Mouse (Mus musculus) induced T-regulatory cell, adult 2 months (primary cell): ENCODE measurements around the gene Sppl2b.
A peak's percentile ranks its signal among the peaks of the same experiment; 100 is the strongest.
"Not testable (repeated sequence)": the region's sequence is repeated elsewhere in the genome, so short reads cannot be mapped to it uniquely, and the experiment has no call there.

Experiments used
- DNase-seq: peaks from one replicate; pipeline ENCODE4 v3.0.0-alpha.2; 2012; ENCODE audit warnings: low read depth

Gene Sppl2b

DNA sequence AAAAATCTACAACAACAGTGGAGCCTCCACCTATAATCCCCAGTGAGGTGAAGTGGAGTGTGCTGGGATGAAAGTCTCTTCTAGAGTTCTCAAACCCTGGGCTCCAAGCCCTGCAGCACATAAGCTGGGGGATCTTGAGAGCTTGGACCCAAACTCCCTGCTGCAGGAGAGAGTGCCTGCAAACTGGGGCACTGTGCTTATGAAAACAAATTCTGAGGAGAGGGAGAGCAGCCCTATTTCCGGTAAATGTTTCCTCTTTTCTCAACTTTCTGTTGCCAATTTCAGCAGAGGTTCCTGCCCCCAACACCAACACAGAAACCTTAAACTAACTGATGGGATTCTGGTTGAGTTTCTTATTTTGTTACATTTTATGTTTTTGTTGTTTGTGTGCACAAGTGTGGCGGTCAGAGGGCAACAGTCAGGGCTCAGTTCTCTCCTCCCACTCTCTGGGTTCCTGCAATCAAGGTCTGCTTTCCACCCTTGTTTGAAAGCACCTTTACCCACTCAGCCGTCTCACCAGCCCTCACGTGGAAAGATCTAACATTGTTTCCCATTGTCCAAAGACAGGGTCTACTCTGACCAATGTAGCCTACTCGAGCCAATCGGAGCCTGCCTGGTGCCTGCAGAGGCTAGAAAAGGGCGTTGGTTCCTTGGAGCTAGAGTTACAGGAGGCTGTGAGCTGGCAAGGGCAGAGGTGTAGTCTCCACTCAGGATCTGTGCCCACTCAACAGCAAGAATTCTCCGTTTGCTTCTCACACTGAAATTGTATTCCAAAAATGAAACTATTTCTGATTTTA is 31.0 kb upstream of the Sppl2b start:
- DNase-seq = peak; percentile 68

DNA sequence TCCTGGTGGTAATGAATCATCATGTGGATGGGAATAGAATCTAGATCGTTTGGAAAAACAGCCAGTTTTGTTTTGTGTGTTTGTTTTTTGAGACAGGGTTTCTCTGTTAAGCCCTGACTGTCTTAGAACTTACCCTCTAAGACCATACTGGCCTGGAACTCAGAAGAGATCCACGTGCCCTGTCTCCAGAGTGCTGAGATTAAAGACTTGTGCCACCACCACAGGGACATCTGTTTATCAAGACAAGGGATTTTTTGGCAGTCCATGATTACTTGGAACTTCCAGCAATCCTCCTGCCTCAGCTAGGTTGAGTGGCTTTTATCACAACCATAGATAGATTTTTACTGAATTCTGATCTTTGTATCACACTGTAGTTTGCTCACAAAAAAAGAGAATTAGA is 30.2 kb upstream of the Sppl2b start:
- DNase-seq = no peak

DNA sequence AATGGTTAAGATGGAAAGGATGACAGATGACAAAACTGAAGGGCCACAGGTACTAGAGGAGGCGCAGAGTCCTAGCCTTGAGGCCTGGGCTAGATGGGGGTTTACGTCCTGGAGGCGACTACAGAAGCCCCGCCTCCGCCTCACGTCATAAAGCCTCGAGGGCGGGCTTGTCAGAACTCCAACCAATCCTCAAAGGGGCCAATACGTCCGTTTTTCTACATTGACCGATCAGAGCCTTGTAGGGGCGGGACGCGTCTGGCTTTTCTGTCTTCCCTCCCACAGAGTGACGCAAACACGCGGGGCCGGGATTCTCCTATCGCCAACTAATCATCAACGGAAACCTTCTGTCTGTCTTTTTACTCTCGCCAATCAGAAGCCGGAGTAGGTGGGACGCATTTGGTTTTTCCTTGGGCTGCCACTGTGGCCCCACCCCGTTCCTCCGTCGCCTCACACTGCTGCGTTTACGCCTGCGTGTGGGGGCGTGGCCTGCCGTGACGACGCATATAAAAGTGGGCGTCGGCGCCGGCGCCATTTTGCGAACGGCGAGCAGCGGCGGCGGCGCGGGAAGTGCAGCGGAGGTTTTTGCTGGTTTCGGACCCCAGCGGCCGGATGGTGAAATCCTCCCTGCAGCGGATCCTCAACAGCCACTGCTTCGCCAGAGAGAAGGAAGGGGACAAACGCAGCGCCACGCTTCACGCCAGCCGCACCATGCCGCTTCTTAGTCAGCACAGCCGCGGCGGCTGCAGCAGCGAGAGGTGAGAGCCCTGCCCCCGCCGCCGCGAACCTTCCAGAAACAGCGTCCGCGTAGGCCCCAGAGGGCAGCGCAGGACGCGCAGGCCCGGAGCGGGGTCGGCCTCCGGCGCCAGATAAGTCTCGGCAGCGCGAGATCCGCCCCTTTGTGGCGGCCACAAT is 28.7 kb upstream of the Sppl2b start, which contains the start of gene Oaz1:
Gene Oaz1, plus strand, starts transcription at position 506 of the 912 bp plus-strand sequence.
- peak; percentile 100 for DNase-seq

DNA sequence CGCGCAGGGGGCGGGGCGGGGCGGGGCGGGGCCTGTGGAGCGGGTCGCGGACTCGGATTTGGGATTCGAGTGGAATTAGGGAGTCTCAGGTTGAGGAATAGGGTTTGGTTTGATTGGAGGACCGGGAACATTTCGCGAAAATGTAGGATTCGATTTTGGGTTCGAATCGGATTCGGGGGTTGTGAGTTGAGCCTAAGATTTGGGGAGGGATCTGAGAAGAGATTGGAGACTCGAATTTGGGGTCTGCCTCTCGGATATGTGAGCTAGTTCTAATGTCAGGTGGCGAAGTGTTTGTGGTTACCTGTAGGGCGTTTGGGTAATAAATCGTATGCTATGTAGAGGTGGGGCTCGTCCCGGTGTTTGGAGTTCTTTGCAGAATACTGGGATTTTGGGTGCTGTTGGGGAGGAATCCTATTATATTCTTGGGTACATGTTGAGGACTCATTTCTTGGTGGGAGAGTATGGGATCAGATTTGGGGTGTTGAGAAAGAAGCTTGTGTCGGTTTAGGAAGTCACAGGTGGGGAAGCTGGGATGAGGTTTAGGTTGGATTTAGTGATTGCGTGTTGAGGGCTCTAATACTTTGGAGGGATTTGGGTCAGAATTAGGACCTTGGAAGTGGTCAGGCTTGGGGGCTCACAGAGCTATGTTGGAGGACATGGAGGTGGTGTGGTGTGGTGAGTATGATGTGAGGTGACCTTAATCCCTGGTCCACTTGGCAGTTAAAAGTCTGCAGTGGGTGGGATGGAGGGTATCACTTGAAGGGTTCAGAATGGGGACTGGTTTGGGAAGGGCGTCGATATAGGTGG is 27.8 kb upstream of the Sppl2b start:
- DNase-seq = no peak

DNA sequence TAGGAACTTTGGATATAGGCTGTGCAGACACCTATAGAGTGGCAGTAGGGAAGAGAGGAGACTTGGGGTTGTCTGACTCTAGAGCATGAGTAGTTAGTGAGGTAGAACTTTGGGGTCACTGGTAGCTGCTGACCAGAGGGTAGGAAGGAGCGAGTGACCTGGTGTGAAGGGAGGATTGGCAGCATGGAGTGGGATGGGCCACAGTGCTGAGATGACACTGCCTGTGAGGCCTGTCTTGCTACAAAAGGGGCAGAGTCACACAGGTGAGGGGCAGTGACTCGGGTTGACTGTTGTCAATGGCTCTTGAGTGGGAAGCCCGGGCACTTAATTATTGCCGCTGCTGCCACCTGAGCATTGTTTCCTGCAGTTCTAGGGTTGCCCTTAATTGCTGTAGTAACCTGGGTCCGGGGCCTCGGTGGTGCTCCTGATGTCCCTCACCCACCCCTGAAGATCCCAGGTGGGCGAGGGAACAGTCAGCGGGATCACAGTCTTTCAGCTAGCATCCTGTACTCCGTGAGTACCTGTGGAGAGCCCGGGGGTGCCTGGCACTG is 27.1 kb upstream of the Sppl2b start:
- no peak for DNase-seq

DNA sequence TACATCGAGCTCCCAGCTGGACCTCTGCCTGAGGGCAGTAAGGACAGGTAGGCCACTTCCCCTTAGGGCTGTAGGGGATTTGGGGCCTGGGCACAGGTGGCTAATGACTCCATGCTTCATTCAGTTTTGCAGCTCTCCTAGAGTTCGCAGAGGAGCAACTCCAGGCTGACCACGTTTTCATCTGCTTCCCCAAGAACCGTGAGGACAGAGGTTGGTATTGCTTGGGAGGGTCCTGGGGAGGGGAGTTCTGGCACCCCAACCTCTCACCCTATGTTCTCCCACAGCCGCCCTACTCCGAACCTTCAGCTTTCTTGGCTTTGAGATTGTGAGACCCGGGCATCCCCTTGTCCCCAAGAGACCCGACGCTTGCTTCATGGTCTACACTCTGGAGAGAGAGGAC is 26.5 kb upstream of the Sppl2b start:
- DNase-seq = not testable (repeated sequence)

DNA sequence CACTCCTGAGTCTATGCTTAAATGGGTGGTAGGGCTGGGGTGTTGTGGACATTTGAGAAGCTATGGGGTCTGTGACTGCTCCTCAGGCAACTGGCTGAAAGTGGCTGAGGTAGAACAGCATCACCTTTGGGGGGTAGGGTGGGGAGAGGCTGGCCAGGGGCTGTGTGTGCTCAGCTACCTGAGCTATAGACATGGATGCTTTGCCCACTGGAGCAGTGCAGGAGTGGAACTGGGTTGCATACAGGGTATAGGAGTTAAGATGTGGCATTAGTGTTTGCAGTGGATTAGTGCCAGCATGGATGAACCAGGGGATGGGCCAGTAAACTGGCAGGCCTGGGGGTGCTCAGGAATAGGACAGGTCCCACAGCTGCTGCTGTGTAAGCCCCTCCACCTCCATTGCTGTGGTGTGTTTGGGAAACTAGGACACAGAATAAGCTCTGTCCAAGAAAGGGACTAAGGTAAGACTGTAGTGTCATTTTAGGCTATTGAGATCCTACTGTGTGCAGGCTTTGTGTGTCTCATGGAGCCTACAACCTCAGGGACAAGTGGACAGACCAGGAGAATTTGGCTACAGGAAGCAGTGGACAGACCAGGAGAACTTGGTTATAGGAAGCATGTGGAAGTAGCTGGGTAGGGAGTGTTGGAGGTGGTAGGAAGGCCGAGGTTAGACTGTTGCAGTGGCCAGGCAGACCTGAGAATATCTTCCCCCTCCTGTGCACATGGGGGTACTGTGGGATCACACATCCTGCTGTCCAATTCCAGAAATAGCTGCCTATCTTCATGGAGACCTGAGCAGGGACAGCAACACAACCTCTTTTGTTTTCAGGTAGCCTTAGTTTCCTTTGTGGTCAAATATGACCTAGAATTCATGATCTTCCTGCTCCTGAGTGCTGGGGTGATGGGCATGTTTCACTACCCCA is 25.5 kb upstream of the Sppl2b start:
- peak; percentile 29 for DNase-seq

DNA sequence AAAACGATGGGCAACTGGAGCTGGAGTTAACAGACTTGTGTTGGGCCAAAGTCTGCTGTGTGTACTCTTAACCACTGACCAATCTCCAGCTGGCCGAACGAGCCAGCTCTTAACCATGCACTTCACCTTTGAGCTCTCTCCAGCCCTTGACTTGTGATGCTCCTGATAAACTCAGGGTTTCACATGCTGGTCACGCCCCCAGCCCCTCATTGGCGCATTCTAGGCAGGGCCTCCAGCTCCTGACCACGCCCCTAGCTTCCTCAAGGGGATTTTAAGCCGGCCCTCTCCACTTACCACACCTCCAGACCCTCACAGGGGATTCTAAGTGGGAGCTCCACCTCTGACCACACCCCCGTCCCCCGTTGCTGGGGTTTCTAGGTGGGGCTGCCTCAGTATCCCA is 23.9 kb upstream of the Sppl2b start:
- peak; percentile 65 for DNase-seq

DNA sequence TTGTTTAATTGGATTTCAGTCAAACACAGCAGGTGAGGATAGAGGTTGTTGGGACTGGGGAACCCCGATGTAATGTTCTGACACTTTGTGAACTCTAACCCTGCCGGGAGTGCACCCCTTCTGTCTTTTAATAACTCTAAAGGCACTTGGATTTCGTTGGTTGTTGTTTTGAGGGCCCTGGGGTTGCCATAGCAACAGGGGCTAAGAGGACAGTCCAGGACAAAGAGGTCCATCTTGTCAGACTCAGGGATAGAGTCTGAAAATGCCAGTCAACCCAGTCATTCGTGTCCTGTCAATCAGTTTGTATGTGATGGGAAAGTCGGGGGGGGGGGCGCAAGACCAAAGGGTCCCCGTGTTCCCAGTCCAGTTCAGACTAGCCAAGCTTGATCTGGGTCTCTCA is 22.3 kb upstream of the Sppl2b start:
- no peak for DNase-seq

DNA sequence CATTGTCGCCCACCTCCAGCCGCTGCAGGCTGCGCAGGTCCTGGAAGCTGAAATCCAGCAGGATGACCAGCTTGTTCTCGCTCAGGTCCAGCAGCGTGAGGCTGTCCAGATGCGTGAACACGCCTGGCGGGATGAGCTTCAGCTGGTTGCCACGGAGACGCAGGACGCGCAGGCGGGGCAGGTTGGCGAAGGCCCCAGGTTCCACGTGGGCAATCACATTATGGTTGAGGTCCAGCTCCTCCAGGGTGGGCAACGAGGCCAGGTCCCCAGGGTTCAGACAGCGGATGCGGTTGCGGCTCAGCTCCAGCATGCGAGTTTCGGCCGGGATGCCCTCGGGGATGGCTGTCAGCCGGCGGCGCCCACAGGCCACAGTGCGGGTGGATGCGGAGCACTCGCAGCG is 19.5 kb upstream of the Sppl2b start:
- DNase-seq = no peak

DNA sequence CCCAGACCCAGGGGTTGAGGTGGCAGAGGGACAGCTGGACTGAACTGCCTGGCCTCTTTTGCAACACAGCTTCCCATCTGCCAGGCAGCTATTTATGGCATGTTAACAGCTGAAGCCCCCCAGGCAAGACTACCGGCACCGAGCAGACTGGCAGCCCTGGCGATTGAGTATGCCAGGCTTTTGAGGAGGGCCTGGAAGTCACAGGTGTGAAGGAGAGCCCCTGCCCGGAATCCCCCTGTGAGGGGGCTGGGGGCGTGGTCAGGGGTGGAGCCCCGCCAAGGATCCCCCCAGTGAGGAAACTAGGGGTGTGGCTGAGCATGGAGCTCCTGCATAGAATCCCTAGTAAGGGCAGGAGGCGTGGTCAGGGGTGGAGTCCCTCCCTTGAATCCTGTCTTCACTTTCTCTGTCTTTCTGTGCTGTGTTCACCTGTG is 18.1 kb upstream of the Sppl2b start:
- DNase-seq = no peak

DNA sequence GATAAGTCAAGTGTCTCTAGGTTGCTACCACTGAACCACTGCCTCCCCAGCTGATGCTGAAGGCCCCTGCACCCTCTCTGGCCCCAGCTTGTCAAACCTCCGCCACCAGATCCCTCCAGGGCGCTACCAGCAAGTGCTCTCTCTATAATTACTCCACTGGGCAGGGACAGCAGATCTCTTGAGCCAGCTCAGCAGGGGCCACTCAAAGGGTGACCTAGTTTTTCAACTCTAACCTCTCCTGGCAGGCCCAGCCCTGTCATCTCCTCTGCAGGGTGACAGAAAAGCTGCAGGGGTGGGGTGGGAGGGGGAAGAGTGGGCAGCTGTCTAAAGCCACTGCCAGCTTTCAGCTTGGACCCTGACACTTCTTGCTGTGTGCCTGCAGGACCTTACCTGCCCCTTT is 17.2 kb upstream of the Sppl2b start:
- DNase-seq = no peak

DNA sequence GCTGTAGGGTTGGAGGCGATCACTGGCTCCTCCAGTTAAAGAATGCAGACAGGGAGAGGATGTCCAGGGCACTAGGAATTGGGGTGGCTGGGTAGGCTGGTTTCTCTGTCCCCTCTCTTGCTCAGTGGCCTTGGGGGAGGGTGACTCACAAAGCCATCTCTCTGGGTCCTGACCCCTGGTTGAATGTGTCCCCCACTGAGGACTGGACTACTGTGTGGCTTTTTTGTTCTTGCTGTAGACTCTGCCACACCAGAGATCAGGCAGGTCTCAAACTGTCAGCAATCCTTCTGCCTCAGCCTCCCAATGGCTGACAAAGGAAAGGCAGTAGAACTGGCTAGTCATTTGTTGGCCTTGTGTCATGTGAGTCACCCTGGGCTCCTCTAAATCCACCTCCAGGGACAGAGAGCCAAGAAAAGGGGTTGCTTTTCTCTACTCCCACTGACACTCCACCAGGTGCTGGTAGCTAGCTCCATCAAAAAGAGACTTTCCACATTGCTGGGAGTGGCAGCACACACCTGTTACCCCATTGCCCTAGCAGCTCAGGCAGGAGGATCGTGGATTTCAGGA is 16.6 kb upstream of the Sppl2b start:
- no peak for DNase-seq

DNA sequence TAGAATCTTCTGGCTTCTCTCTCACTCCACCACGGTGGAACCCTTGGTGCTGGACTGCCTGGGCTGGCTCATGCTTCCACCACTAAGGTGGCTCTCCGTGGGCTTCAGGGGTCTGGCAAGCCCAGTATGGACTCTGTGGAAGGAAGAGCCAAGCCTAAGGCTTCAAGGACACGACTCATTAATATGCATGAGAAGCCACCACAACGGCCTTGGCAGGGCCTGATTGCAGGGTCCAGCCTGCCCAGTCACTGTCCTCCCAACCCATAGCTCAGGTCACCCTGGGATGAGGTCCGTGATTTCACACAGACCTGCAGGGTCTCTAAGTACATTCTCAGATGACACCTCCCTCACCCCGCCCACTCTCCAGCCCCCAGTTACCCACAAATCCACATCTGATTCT is 15.2 kb upstream of the Sppl2b start:
- DNase-seq = no peak

DNA sequence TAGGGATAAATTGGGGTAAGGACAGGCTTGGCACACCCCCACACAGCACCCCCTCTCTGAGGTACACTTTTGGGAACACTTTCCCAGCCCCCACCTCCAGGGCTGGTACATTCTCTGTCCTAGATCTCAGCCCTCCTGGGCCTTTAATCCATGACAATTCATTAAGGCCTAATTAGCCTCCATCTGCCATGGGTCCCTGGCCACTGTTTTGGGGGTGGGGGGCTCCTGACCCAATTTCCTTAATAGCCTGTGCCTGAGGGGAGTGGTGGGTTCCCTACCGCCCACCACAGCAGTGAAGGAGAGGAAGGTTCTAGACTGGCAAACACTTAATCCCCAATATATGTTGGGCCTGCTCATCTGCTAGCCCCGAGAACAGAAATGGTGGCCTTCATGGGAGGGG is 13.4 kb upstream of the Sppl2b start:
- no peak for DNase-seq

DNA sequence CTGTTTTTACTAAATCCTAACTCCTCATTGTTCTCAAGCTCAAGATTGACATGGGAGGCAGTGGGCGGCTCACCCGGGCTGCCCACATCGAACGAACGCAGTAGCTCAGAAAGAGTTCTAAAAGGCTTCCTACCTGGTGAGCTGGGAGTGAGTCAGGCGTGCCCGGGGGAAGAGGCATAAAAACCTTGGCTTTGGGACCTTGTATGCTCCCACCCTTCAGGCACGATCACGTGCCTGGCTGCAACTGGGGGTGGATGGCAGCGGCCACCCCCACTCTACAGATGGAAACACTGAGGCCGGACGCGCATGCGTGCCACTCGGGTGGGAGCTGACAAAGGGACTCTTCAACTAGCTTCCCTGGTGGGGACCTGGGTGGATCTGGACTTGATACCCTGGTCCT is 12.7 kb upstream of the Sppl2b start:
- DNase-seq = no peak

DNA sequence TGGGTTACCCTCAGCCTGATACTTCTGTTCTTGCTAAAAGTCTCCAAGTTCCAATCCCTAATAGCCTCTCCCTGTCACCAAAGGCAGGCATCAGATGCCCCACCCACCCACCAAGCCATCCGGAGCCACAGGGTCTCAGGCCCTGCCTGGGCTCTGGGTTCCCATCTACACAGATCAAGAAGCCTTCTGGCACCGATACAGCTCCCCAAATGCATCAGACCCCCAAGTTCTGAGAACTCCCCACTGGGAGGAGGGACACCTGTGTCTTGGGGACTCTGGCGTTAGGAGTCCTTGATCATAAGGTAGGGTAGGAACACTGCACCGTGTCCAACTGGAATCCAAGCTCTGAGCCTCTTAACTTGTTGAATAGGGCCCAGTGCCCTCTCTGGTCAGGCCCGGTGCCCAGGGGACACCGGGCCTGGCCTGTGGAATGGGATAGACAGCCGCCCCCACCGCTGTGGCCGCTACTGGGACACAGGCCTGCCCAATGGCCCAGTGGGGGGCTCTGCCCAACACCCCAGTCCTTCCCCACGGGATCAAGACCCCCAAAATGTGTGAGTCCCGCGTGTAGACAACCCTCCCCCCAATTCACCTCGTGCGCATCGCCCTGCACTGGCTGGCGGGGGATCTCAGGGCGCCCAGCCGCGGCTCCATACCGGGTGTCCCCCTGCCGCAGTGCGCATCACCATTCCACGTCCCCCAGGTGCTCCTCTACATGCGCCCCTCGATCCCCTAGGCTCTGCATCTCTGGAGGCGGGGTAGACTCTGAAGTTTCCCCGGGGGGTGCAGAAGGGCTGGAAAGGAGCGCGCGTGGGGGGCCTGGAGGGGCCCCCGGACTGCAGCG is 11.8 kb upstream of the Sppl2b start:
- no peak for DNase-seq

DNA sequence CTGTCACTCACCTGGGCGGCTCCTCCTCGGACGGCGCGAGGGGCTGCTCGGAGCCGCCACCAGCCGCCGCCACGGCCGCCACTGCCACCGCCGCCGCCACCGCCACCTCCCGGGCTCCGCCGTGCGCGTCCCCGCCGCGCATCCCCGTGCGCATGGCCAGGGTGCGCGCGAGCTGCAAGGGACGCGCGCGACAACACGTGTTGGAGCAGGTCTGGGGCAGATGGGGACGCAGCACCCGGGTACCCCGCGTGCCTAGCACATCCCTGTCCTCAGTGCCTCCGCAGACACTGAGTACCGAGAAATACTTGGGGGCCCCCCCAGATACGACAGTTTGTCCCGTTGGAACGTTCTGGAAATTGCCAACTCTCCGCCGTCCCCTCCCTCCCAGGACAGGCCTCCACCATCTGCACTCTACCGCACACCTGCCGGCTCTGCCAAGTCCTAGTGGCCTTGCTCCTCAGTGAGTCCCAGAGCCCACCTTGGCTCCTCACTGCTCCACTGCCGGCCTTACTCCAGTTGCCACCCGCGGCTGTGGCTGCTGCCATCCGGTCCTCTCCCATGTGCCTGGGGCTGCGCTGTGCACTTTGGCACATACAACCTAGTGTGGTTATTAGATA is 11.0 kb upstream of the Sppl2b start, which contains the start of gene Lingo3:
Gene Lingo3, minus strand, starts transcription at position 109 of the 617 bp plus-strand sequence.
- peak; percentile 32 for DNase-seq
